Mouse (Mus musculus) E14TG2a.4 (cell line): ENCODE results near the gene Macrod2.

ENCODE experiments used
- CTCF ChIP-seq: conservative IDR thresholded peaks from 2 replicates; pipeline ENCODE4 v1.5.1; 2014; ENCODE audit warnings: low read length
- NANOG ChIP-seq: IDR thresholded peaks from 2 replicates; pipeline ENCODE4 v1.6.1; 2014; ENCODE audit warnings: borderline replicate concordance, low read length, mixed read lengths
- POU5F1 ChIP-seq: IDR thresholded peaks from 2 replicates; pipeline ENCODE4 v1.6.1; 2014; ENCODE audit warnings: low read length, borderline replicate concordance

- TF ChIP-seq CTCF: no peak
- TF ChIP-seq NANOG: no peak
- TF ChIP-seq POU5F1: no peak
These were observed 139.5 kb downstream of the Macrod2 start for GRCm38 (mm10) chr2:140534583-140534982.
